In genomic region chr6:115892363-115892762, GRCm38 (mm10) we compare ENCODE assay signal across 25 mouse cellular contexts. TPM values are rescaled to one million over a fixed set of nuclear protein-coding genes. Genes with fewer than 3 reads are reported as not detected.
DNase-seq lines count a peak whose midpoint lies in the region; ATAC-seq and TF ChIP-seq lines count a peak whose summit lies in the region.
"Had no signal": no experiment of that assay in that cellular context is flagged by ENCODE, and none has a peak within 500 bp of the region (broad histone marks: within the 10 kb centered on the region; RNA-seq: fewer than 3 reads in every experiment).

No protein-coding gene starts in this region.

- no peaks in the 10 kb centered on the region; the same call in 1 of the 2 replicates for H3K27me3 ChIP-seq in midbrain, embryonic 15.5 days (replicated peaks)
- H3K27me3 ChIP-seq in midbrain, embryonic 10.5 days (ENCODE audit: low read depth, poor library complexity, severe bottlenecking), result no peaks in the 10 kb centered on the region
- no peaks in the 10 kb centered on the region for H3K27me3 ChIP-seq in limb, embryonic 10.5 days (ENCODE audit: low read depth, poor library complexity, severe bottlenecking)
- H3K27me3 ChIP-seq: embryonic facial prominence, embryonic 15.5 days; heart, embryonic 12.5 days; hindbrain, embryonic 15.5 days had no signal

- H3K9ac ChIP-seq in midbrain, embryonic 15.5 days, result no peak overlapping the region
- H3K9ac ChIP-seq: embryonic facial prominence, embryonic 15.5 days; heart, embryonic 12.5 days; hindbrain, embryonic 15.5 days had no signal

- H3K4me3 ChIP-seq in left cerebral cortex, adult 2 months, result no peak overlapping the region
- no peak overlapping the region for H3K4me3 ChIP-seq in midbrain, embryonic 15.5 days
- H3K4me3 ChIP-seq in midbrain, embryonic 10.5 days, result no peak overlapping the region
- H3K4me3 ChIP-seq in limb, embryonic 10.5 days, result no peak overlapping the region
- H3K4me3 ChIP-seq: embryonic facial prominence, embryonic 15.5 days; heart, embryonic 12.5 days; hindbrain, embryonic 15.5 days had no signal

- intact Hi-C loops in left cerebral cortex, adult 2 months (cut with DNase I), result no loop called here
- intact Hi-C loops in left cerebral cortex, postnatal 14 days (cut with DNase I), result no loop called here

- no peak overlapping the region for H3K4me2 ChIP-seq in midbrain, embryonic 15.5 days
- H3K4me2 ChIP-seq: embryonic facial prominence, embryonic 15.5 days; heart, embryonic 12.5 days; hindbrain, embryonic 15.5 days; liver, embryonic 11.5 days had no signal

- WGBS in midbrain, embryonic 15.5 days, result 66% methylated on average over 3 of the region's 3 CpGs
- WGBS in midbrain, embryonic 10.5 days, result 76% methylated on average over 3 of the region's 3 CpGs
- WGBS in limb, embryonic 10.5 days, result 75% methylated on average over 3 of the region's 3 CpGs

- DNase-seq in cerebellum, adult 11-12 months, result peak; percentile 16
- DNase-seq in cerebellum, adult 9-11 months, result no peak
- no peak for DNase-seq in left cerebral cortex, adult 2 months (ENCODE audit: extremely low spot score in 1 of 2, low spot score in 2 of 2)
- DNase-seq in left cerebral cortex, postnatal 14 days (ENCODE audit: low spot score in 2 of 2), result no peak
- DNase-seq in midbrain, embryonic 10.5 days (ENCODE audit: low spot score), result no peak
- DNase-seq in frontal cortex, postnatal 25 days (ENCODE audit: low spot score in 2 of 2), result no peak
- DNase-seq in limb, embryonic 10.5 days (ENCODE audit: low spot score), result no peak
- DNase-seq: cerebellum, adult 9-10 months; spleen, adult 18-20 months; thymus, postnatal 25 days had no signal

- peaks cover 16% of the 10 kb centered on the region for H3K4me1 ChIP-seq in midbrain, embryonic 15.5 days
- H3K4me1 ChIP-seq in midbrain, embryonic 10.5 days, result peaks cover 19% of the 10 kb centered on the region
- H3K4me1 ChIP-seq in limb, embryonic 10.5 days, result peaks cover 4% of the 10 kb centered on the region

- TF ChIP-seq CTCF in left cerebral cortex, adult 2 months (IDR thresholded peaks at IDR 0.05), result no peak

- H3K36me3 ChIP-seq in midbrain, embryonic 15.5 days (replicated peaks), result peaks cover 11% of the 10 kb centered on the region
- H3K36me3 ChIP-seq in midbrain, embryonic 10.5 days, result peaks cover 57% of the 10 kb centered on the region
- peaks cover 57% of the 10 kb centered on the region for H3K36me3 ChIP-seq in limb, embryonic 10.5 days

- no peaks in the 10 kb centered on the region for H3K9me3 ChIP-seq in midbrain, embryonic 15.5 days
- H3K9me3 ChIP-seq in midbrain, embryonic 10.5 days (replicated peaks), result peaks cover 4% of the 10 kb centered on the region; the same call in 1 of the 2 replicates
- no peaks in the 10 kb centered on the region for H3K9me3 ChIP-seq in limb, embryonic 10.5 days (replicated peaks)
- H3K9me3 ChIP-seq: embryonic facial prominence, embryonic 15.5 days; G1E; hindbrain, embryonic 15.5 days had no signal

- ATAC-seq in midbrain, embryonic 15.5 days (replicated peaks), result no peak
- ATAC-seq: CD4-positive, CD25-positive, alpha-beta regulatory T cell, adult 4 months had no signal

- H3K27ac ChIP-seq in left cerebral cortex, adult 2 months, result peak overlapping the region; percentile 80
- H3K27ac ChIP-seq in midbrain, embryonic 15.5 days, result 0 out of 2 replicates have a peak overlapping the region, but pooled peaks have one; percentile 53
- no peak overlapping the region for H3K27ac ChIP-seq in midbrain, embryonic 10.5 days (replicated peaks)
- H3K27ac ChIP-seq in limb, embryonic 10.5 days, result no peak overlapping the region

RNA-seq across cellular contexts. Expression of gene Ift122, which starts 39.1 kb away (rescaled TPM):
- total RNA-seq in left cerebral cortex, adult 2 months (2021), result 10 to 100 TPM; 31.1 to 32.7 TPM
- 10 to 100 TPM; 31.6 to 35.1 TPM for total RNA-seq in left cerebral cortex, postnatal 14 days (2021)
- 33.1 and 34.4 TPM in 2 replicates for polyA plus RNA-seq in midbrain, embryonic 15.5 days (2015; fragmentation: Nextera tagmentation; extraction: Ambion mirVana)
- 26.8 and 29.6 TPM in 2 replicates for polyA plus RNA-seq in midbrain, embryonic 10.5 days (2016; fragmentation: Nextera tagmentation; extraction: Ambion mirVana)
- polyA plus RNA-seq in limb, embryonic 10.5 days (2016; fragmentation: Nextera tagmentation; extraction: Ambion mirVana), result 28.0 and 34.2 TPM in 2 replicates

RNA-seq across cellular contexts. Expression of gene Rho, which starts 39.2 kb away (rescaled TPM):
- under 1 TPM; 0.56 to 0.79 TPM for total RNA-seq in left cerebral cortex, adult 2 months (2021)
- total RNA-seq in left cerebral cortex, postnatal 14 days (2021), result under 1 TPM; 0.25 to 0.64 TPM
- polyA plus RNA-seq in midbrain, embryonic 15.5 days (2015; fragmentation: Nextera tagmentation; extraction: Ambion mirVana), result 0.18 and 0.49 TPM in 2 replicates
- polyA plus RNA-seq in midbrain, embryonic 10.5 days (2016; fragmentation: Nextera tagmentation; extraction: Ambion mirVana), result 0.17 and 0.20 TPM in 2 replicates
- 0.24 and 0.31 TPM in 2 replicates for polyA plus RNA-seq in limb, embryonic 10.5 days (2016; fragmentation: Nextera tagmentation; extraction: Ambion mirVana)
- polyA plus RNA-seq: CD4-positive, CD25-positive, alpha-beta regulatory T cell, adult 4 months; G1E; kidney, embryonic 14.5 days; liver, embryonic 11.5 days; neural tube, embryonic 11.5 days had no signal

RNA-seq across cellular contexts. Expression of gene Mbd4, which starts 39.2 kb away (rescaled TPM):
- total RNA-seq in left cerebral cortex, adult 2 months (2021), result 1 to 10 TPM; 8.5 TPM
- total RNA-seq in left cerebral cortex, postnatal 14 days (2021), result 1 to 10 TPM; 7.4 to 8.1 TPM
- polyA plus RNA-seq in midbrain, embryonic 15.5 days (2015; fragmentation: Nextera tagmentation; extraction: Ambion mirVana), result 9.4 and 11.7 TPM in 2 replicates
- 29.6 and 32.3 TPM in 2 replicates for polyA plus RNA-seq in midbrain, embryonic 10.5 days (2016; fragmentation: Nextera tagmentation; extraction: Ambion mirVana)
- 35.3 and 37.8 TPM in 2 replicates for polyA plus RNA-seq in limb, embryonic 10.5 days (2016; fragmentation: Nextera tagmentation; extraction: Ambion mirVana)

RNA-seq across cellular contexts. Expression of gene H1foo, which starts 52.4 kb away (rescaled TPM):
- not detected for total RNA-seq in left cerebral cortex, adult 2 months (2021)
- not detected for total RNA-seq in left cerebral cortex, postnatal 14 days (2021)
- not detected in 2 replicates for polyA plus RNA-seq in midbrain, embryonic 15.5 days (2015; fragmentation: Nextera tagmentation; extraction: Ambion mirVana)
- polyA plus RNA-seq in midbrain, embryonic 10.5 days (2016; fragmentation: Nextera tagmentation; extraction: Ambion mirVana), result not detected in 2 replicates
- not detected in 2 replicates for polyA plus RNA-seq in limb, embryonic 10.5 days (2016; fragmentation: Nextera tagmentation; extraction: Ambion mirVana)
- total RNA-seq: adrenal gland, postnatal 4 days; G1E; gastrocnemius, postnatal 25 days; heart, postnatal 25 days; layer of hippocampus, postnatal 36 days; left cerebral cortex, postnatal 4 days had no signal
- polyA plus RNA-seq: CD4-positive, CD25-positive, alpha-beta regulatory T cell, adult 4 months; embryonic facial prominence, embryonic 15.5 days; G1E; heart, embryonic 12.5 days; hindbrain, embryonic 15.5 days; kidney, embryonic 14.5 days; large intestine, adult 2 months; liver, embryonic 11.5 days; neural tube, embryonic 11.5 days had no signal

RNA-seq across cellular contexts. Expression of gene Efcab12, which starts 54.2 kb away (rescaled TPM):
- 1 to 10 TPM; 5.4 to 6.1 TPM for total RNA-seq in left cerebral cortex, adult 2 months (2021)
- 1 to 10 TPM; 3.4 to 4.8 TPM for total RNA-seq in left cerebral cortex, postnatal 14 days (2021)
- polyA plus RNA-seq in midbrain, embryonic 15.5 days (2015; fragmentation: Nextera tagmentation; extraction: Ambion mirVana), result 2.7 and 2.8 TPM in 2 replicates
- 1.7 and 2.2 TPM in 2 replicates for polyA plus RNA-seq in midbrain, embryonic 10.5 days (2016; fragmentation: Nextera tagmentation; extraction: Ambion mirVana)
- 0.49 and 0.66 TPM in 2 replicates for polyA plus RNA-seq in limb, embryonic 10.5 days (2016; fragmentation: Nextera tagmentation; extraction: Ambion mirVana)
- polyA plus RNA-seq: G1E had no signal

Comparison
In these comparisons a context has a peak if more than half of its experiments do, and no peak if none do; other contexts are left out.
1. H3K27ac ChIP-seq: peak in left cerebral cortex, adult 2 months (single experiment) and midbrain, embryonic 15.5 days (single experiment); none in midbrain, embryonic 10.5 days (single experiment) and limb, embryonic 10.5 days (single experiment).